Mouse (Mus musculus): ENCODE measurements around the gene Hjurp. TPM values are rescaled to one million over a fixed set of nuclear protein-coding genes. Genes with fewer than 3 reads are reported as not detected.
A peak's percentile ranks its signal among the peaks of the same experiment; 100 is the strongest.

Gene Hjurp
- polyA plus RNA-seq, 1 experiment from 2014 or later, result 56.0 TPM

DNA sequence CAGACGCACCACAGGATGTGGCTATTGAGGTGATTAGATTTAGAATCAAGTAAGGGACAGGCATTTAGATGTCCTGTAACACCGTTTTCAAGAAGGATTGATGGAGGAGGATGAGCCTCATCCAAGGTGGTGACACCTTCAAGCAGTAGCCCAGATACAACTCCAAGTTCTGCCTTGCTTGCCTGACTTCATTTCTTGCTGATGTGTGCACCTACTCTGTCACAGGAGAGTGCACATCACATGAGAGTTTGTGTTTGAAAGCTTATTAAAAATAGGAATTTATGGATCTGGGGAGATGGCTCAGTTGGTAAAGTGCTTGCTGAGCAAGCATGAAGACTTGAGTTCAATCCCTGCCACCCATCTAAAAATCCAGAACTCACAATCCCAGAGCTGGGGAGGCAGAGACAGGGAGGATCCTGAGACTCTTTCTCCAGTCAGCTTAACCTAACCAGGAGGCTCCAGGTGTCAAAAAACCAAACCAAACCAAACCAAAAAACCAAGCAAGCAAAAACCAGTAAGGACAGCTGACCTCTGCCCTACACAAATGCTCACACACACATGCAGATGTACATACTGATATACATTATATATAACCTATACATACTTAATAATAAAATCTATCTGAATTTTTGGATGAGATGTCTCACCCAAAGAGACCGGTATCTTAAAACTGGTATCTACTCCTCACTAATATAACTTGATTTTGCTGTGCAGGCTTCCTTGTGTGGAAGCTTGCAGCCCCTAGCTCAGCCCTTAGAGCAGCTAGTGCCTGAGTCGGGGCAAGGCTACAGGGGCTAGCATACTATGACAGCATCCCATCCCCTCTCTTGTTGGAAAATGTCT is 21.5 kb upstream of the Hjurp start:
- POLR2A ChIA-PET, result no interaction called here
- H3K27me3 ChIP-seq, result peaks cover 11% of the 10 kb centered on the region
- no peak for DNase-seq (ENCODE audit: low read depth, low spot score)
- ATAC-seq, result no peak
- CTCF ChIA-PET, result interaction anchor here (1.4 kb wide), 1 partner anchor 10 kb away, joined by 3 read pairs; no protein-coding TSS in a partner anchor
- in situ Hi-C loops (cut with MboI; ENCODE audit: low pct_unique_long_range_greater_than_20kb), result loop anchor here (25.0 kb wide), 1 partner anchor 462 kb away; no protein-coding TSS in a partner anchor
- no peak for TF ChIP-seq CTCF (IDR thresholded peaks at IDR 0.05)

DNA sequence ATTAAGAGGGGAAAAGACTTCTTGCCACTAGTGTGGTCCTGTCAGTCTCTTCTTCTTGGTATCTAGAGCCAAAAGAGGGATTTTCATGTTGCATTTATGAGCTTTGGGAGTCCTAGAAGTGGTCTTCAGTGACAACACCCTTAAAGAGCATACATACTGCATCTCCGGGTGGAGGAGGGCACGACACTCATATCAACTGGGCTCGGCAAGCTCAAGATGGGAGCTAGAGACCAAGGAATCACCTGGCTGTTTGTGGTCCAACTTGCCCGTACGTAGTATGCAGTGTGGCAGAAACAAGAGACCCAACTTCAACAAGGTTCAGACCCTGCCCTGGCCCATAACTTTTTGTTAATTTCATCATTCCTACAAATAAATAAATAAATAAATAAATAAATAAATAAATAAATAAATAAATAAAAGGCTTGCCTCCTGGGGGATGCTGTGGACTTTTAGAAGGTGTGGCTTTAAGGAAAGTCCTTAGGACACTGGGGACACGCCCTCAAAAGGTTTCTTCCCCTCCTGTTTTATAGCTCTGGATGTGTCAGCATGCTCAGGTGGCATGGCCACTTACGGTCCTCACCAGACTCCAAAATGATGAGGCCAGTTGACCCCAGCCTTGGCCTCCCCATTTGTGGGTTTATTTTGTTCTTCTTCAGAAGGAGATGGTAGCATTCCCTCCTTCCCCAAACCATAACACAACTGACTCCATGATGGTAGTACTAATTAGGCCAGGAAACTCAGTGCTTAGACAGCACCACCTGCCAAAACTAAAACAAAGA is 20.2 kb upstream of the Hjurp start:
- in situ Hi-C loops (cut with MboI; ENCODE audit: low pct_unique_long_range_greater_than_20kb), result loop anchor here (25.0 kb wide), 1 partner anchor 460 kb away; no protein-coding TSS in a partner anchor
- peaks cover 18% of the 10 kb centered on the region for H3K27me3 ChIP-seq
- POLR2A ChIA-PET, result no interaction called here
- TF ChIP-seq CTCF (IDR thresholded peaks at IDR 0.05), result no peak
- CTCF ChIA-PET, result interaction anchor here (0.8 to 1.5 kb wide), 2 partner anchors 9 to 14 kb away, joined by 3 to 5 read pairs; no protein-coding TSS in a partner anchor
- ATAC-seq (no peak), DNase-seq (ENCODE audit: low read depth, low spot score) (no peak)

DNA sequence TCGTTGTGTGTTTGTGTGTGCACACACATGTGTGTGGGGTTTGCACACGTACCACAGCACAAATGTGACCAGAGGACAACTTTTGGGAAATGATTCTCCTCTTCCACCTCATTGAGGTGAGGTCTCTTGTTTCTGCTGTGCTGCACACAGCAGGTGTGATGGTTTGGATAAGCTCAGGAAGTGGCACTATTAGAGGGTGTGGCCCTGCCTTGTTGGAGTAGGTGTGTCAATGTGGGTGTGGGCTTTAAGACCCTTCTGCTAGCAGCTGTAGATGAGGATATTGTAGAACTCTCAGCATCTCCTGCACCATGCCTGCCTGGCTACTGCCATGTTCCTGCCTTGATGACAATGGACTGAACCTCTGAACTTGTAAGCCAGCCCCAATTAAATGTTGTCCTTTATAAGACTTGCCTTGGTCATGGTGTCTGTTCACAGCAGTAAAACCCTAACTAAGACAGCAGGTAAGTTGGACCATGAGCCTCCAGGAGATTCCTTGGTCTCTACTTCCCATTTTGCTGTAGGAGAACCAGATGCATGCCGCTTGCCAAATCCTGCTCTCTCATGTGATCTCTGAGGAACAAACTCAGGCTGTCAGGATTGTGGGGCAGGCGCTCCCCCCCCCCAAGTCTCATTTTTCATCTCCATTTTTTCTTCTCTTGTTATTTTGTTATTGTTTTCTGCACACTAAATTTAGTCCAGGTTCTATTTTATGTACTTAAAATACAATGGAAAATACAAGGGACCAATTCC is 18.9 kb upstream of the Hjurp start:
- no peak for ATAC-seq
- H3K27me3 ChIP-seq, result peaks cover 18% of the 10 kb centered on the region
- DNase-seq (ENCODE audit: low read depth, low spot score), result no peak
- no peak for TF ChIP-seq CTCF (IDR thresholded peaks at IDR 0.05)
- CTCF ChIA-PET, result interaction anchor here (0.8 to 1.5 kb wide), 2 partner anchors 10 to 13 kb away, joined by 3 to 5 read pairs; no protein-coding TSS in a partner anchor
- in situ Hi-C loops (cut with MboI; ENCODE audit: low pct_unique_long_range_greater_than_20kb), result loop anchor here (25.0 kb wide), 1 partner anchor 459 kb away; no protein-coding TSS in a partner anchor
- POLR2A ChIA-PET, result no interaction called here

DNA sequence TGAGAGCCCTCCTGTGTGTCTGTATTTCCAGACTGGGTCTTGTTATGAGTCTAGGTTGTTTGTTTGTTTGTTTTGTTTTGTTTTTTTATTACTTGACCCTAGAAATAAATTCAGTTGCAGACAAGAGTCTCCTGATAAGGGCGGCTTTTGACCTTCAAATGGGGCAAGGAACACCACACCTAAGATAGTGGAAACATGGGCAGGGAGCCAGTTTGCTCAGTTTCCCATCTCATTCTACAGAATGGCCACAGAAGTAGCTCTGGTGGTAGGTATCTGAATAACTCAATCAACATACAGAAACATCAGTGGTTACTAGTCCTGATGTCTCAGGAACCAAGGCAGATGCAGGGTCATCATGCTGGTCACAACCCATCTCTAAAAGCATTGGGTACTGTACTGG is 17.2 kb upstream of the Hjurp start:
- in situ Hi-C loops (cut with MboI; ENCODE audit: low pct_unique_long_range_greater_than_20kb), result loop anchor here (25.0 kb wide), 1 partner anchor 457 kb away; no protein-coding TSS in a partner anchor
- DNase-seq (ENCODE audit: low read depth, low spot score) (no peak), ATAC-seq (no peak)
- ChIA-PET POLR2A (no interaction called here), CTCF (interaction anchor here (0.8 kb wide), 1 partner anchor 15 kb away, joined by 3 read pairs; no protein-coding TSS in a partner anchor)
- no peak for TF ChIP-seq CTCF (IDR thresholded peaks at IDR 0.05)
- peaks cover 18% of the 10 kb centered on the region for H3K27me3 ChIP-seq

DNA sequence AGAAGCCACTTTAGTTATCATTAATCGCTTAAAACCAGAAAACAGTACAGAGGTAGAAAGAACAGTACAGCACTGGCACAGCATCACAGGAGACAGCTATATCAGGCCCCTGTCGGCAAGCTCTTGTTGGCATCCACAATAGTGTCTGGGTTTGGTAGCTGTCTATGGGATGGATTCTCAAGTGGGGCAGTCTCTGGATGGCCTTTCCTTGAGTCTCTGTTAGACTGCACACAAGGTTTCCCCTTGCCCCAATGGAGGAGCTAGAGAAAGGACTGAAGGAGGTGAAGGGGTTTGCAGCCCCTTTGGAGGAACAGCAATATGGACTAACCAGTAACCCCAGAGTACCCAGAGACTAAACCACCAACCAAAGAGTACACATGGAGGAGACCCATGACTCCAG is 14.6 kb upstream of the Hjurp start:
- in situ Hi-C loops (cut with MboI; ENCODE audit: low pct_unique_long_range_greater_than_20kb), result loop anchor here (25.0 kb wide), 1 partner anchor 455 kb away; no protein-coding TSS in a partner anchor
- TF ChIP-seq CTCF (IDR thresholded peaks at IDR 0.05), result no peak
- CTCF ChIA-PET, result interaction anchor here (1.0 to 2.1 kb wide), 2 partner anchors 10 to 309 kb away, joined by 3 to 9 read pairs; no protein-coding TSS in a partner anchor
- DNase-seq (ENCODE audit: low read depth, low spot score) (no peak), ATAC-seq (no peak)
- POLR2A ChIA-PET, result interaction anchor here (1.1 kb wide), 1 partner anchor 10 kb away, joined by 4 read pairs; no protein-coding TSS in a partner anchor
- peaks cover 15% of the 10 kb centered on the region for H3K27me3 ChIP-seq

DNA sequence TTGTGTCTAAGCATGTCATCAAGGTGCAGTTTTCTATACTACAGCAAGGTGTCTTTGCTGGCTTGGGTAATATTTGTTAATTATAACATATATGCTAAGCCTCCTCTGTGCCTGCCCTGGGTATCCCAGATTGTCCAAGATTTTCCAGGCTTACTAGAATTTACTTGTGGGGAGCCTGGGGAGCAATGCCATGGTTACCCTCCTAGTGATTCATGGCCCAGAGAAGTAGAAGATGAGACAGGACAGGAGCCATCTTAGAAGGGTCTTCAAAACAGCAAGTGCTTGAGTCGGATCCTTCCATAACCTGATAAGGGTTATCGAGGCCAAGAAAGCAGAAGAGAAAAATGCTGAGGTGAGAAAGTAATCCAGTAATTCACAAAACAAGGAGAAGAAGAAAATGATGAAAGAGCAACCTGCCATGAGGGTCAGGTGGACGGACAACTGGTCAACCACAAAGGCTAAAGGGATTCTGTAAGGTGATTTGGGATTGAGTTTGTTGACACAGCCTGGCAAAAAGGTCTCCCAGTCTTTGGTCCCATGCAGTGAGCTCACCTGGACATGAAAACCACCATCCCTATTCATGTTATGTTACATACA is 14.1 kb upstream of the Hjurp start:
- in situ Hi-C loops (cut with MboI; ENCODE audit: low pct_unique_long_range_greater_than_20kb), result loop anchor here (25.0 kb wide), 1 partner anchor 454 kb away; no protein-coding TSS in a partner anchor
- peaks cover 15% of the 10 kb centered on the region for H3K27me3 ChIP-seq
- DNase-seq (ENCODE audit: low read depth, low spot score), result no peak
- CTCF ChIA-PET, result interaction anchor here (2.1 kb wide), 2 partner anchors 10 kb away, joined by 9 to 10 read pairs; no protein-coding TSS in a partner anchor
- POLR2A ChIA-PET, result interaction anchor here (1.1 kb wide), 1 partner anchor 10 kb away, joined by 4 read pairs; no protein-coding TSS in a partner anchor
- ATAC-seq, result no peak
- no peak for TF ChIP-seq CTCF (IDR thresholded peaks at IDR 0.05)

DNA sequence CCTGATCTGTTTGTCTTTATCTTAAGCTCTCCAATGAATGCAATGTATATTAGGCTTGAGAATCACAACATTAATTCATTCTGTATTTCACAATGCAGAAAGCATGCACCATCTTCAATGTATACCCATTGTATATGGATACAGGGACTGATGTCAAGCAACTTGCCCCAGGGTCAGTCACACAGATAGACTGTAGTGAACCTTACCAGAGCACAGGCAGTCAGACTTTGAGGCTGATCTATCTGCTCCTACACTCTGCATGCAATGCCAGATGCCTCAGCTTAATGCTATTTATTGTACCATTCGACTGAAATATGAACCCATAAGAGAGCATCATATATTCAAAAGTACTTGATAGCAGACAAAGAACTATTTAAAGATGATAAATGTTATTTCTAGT is 13.1 kb upstream of the Hjurp start:
- ChIA-PET CTCF (interaction anchor here (0.9 to 2.1 kb wide), 7 partner anchors 11 to 38 kb away, joined by 3 to 10 read pairs (median 4); partner anchors contain the start of genes Hjurp and Trpm8), POLR2A (no interaction called here)
- DNase-seq (ENCODE audit: low read depth, low spot score) (no peak), ATAC-seq (no peak)
- TF ChIP-seq CTCF (IDR thresholded peaks at IDR 0.05), result no peak
- in situ Hi-C loops (cut with MboI; ENCODE audit: low pct_unique_long_range_greater_than_20kb), result loop anchor here (25.0 kb wide), 1 partner anchor 453 kb away; no protein-coding TSS in a partner anchor
- H3K27me3 ChIP-seq, result peaks cover 7% of the 10 kb centered on the region

DNA sequence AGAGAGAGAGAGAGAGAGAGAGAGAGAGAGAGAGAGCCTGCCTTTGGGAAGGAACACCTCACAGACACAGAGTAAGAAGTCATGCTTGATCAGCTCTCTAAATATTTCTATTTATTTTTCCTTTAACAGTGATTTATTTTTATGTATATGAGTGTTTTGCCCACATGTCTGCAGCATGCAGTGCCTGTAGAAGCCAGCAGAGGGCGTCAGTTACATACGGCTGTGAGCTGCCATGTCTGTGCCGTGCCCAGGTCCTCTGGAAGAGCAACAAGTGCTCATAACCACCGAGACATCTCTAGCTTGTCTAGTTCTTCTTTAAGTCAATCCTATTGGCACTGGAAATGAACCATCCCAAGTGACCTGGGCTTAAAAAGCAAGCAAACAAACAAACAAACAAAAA is 12.5 kb upstream of the Hjurp start:
- POLR2A ChIA-PET, result no interaction called here
- ATAC-seq (no peak), DNase-seq (ENCODE audit: low read depth, low spot score) (no peak)
- peaks cover 7% of the 10 kb centered on the region for H3K27me3 ChIP-seq
- in situ Hi-C loops (cut with MboI; ENCODE audit: low pct_unique_long_range_greater_than_20kb), result loop anchor here (10.0 to 25.0 kb wide), 2 partner anchors 285 to 453 kb away; partner anchors contain the start of gene Usp40
- TF ChIP-seq CTCF (IDR thresholded peaks at IDR 0.05), result peak; percentile 91
- CTCF ChIA-PET, result interaction anchor here (0.9 to 2.1 kb wide), 10 partner anchors 10 to 141 kb away, joined by 3 to 10 read pairs (median 4); partner anchors contain the start of genes Hjurp and Trpm8

DNA sequence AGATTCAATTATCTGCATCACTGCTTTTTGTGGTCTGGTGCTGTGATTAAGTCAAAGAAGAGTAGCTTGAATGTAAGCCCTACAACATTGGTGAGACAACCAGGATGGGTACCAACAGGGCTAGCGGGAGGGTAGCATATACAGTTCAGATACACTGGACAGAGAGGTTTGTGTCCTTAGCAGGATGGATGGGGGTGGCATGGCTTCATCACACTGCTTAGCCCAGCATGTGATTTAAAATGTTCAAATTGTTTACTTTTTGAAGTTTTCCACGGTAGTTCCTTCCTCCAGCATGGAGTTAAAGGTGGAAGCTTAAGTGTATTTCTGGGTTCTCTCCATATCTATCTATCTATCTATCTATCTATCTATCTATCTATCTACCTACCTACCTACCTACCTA is 11.7 kb upstream of the Hjurp start:
- H3K27me3 ChIP-seq, result peaks cover 7% of the 10 kb centered on the region
- ChIA-PET POLR2A (no interaction called here), CTCF (interaction anchor here (0.9 to 4.2 kb wide), 7 partner anchors 10 to 141 kb away, joined by 3 to 22 read pairs (median 4); partner anchors contain the start of genes Hjurp and Trpm8)
- no peak for TF ChIP-seq CTCF (IDR thresholded peaks at IDR 0.05)
- ATAC-seq, result no peak
- in situ Hi-C loops (cut with MboI; ENCODE audit: low pct_unique_long_range_greater_than_20kb), result loop anchor here (10.0 to 25.0 kb wide), 2 partner anchors 284 to 452 kb away; partner anchors contain the start of gene Usp40
- no peak for DNase-seq (ENCODE audit: low read depth, low spot score)
